In the genomic region with DNA sequence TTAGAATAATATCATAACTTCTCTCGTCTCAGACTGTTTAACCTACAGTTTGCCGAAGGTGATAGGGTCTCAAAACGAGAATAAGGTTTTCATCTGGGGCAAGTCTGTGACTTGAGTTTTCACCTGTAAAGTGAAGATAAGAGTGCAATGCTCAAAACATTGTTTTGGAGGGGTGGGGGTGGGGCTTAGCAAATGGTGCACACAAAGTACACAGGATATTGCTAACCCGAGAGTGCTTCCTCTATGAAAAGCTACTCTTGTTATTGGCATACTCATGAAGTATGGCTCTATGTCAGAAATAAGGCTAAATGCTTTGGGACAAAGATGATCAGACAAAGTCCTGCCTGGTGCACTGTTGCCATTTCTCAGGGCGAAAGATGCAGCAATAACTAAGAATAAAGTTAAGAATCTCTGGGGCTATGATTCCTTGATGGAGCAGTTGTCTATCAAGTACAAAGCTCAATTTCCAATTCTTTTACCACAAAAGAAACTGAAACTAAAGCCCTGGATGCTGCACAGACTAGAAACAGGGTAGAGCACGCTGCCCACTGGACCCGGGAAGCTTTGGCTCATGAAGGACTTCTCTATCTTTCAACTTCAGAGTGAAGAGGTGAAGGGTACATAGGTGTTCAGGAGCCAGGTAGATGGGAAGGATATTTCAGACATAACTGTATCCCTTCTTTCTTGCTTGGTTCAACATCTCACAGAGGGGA, we compare ENCODE assay signal across 16 mouse cellular contexts.
DNase-seq lines count a peak whose midpoint lies in the region; ATAC-seq and TF ChIP-seq lines count a peak whose summit lies in the region.
"Had no signal": no experiment of that assay in that cellular context is flagged by ENCODE, and none has a peak within 500 bp of the region (broad histone marks: within the 10 kb centered on the region; RNA-seq: fewer than 3 reads in every experiment).

No protein-coding gene starts in this region.

- no peak overlapping the region for H3K4me2 ChIP-seq in intestine, postnatal 0 days (replicated peaks; ENCODE audit: low read depth)
- no peak overlapping the region for H3K4me2 ChIP-seq in intestine, embryonic 15.5 days (replicated peaks)
- H3K4me2 ChIP-seq in forebrain, postnatal 0 days (ENCODE audit: low read depth) = no peak overlapping the region

- H3K27ac ChIP-seq in intestine, postnatal 0 days (ENCODE audit: low read depth, low read length) = no peak overlapping the region
- no peak overlapping the region for H3K27ac ChIP-seq in intestine, embryonic 15.5 days
- H3K27ac ChIP-seq in thymus, adult 2 months (ENCODE audit: control insufficient read depth, insufficient read depth, low read length) = peak overlapping the region; percentile 69
- no peak overlapping the region for H3K27ac ChIP-seq in forebrain, postnatal 0 days (ENCODE audit: low read depth, low read length)
- H3K27ac ChIP-seq: forebrain, embryonic 10.5 days had no signal

- H3K36me3 ChIP-seq in intestine, postnatal 0 days (ENCODE audit: control insufficient read depth, insufficient read depth) = no peaks in the 10 kb centered on the region
- no peaks in the 10 kb centered on the region for H3K36me3 ChIP-seq in intestine, embryonic 15.5 days
- no peaks in the 10 kb centered on the region for H3K36me3 ChIP-seq in thymus, adult 2 months (ENCODE audit: control insufficient read depth, insufficient read depth, low read length)
- H3K36me3 ChIP-seq in splenic B cell, adult 2 months (ENCODE audit: control insufficient read depth, insufficient read depth, low read length, poor library complexity, severe bottlenecking) = no peaks in the 10 kb centered on the region
- no peaks in the 10 kb centered on the region for H3K36me3 ChIP-seq in forebrain, postnatal 0 days (ENCODE audit: insufficient read depth)
- H3K36me3 ChIP-seq: forebrain, embryonic 10.5 days had no signal

- H3K4me3 ChIP-seq in intestine, postnatal 0 days (ENCODE audit: low read depth, low read length) = no peak overlapping the region
- no peak overlapping the region for H3K4me3 ChIP-seq in intestine, embryonic 15.5 days (replicated peaks)
- H3K4me3 ChIP-seq in thymus, adult 2 months (ENCODE audit: control insufficient read depth, insufficient read depth, low read length) = no peak overlapping the region
- no peak overlapping the region for H3K4me3 ChIP-seq in forebrain, postnatal 0 days (ENCODE audit: low read depth, low read length)
- H3K4me3 ChIP-seq: forebrain, embryonic 10.5 days had no signal

- no peak overlapping the region for H3K9ac ChIP-seq in intestine, postnatal 0 days (ENCODE audit: low read depth, low read length)
- H3K9ac ChIP-seq in intestine, embryonic 15.5 days = no peak overlapping the region
- no peak overlapping the region for H3K9ac ChIP-seq in forebrain, postnatal 0 days

- H3K4me1 ChIP-seq in intestine, postnatal 0 days (replicated peaks; ENCODE audit: control insufficient read depth, insufficient read depth, low read length) = no peaks in the 10 kb centered on the region
- no peaks in the 10 kb centered on the region for H3K4me1 ChIP-seq in intestine, embryonic 15.5 days (replicated peaks)
- peaks cover 12% of the 10 kb centered on the region for H3K4me1 ChIP-seq in thymus, adult 2 months (replicated peaks; ENCODE audit: control insufficient read depth, insufficient read depth, low read length)
- H3K4me1 ChIP-seq in forebrain, postnatal 0 days (ENCODE audit: insufficient read depth) = no peaks in the 10 kb centered on the region

- no peaks in the 10 kb centered on the region for H3K27me3 ChIP-seq in intestine, postnatal 0 days (replicated peaks; ENCODE audit: control insufficient read depth, insufficient read depth, low read length)
- H3K27me3 ChIP-seq in intestine, embryonic 15.5 days (replicated peaks) = no peaks in the 10 kb centered on the region
- H3K27me3 ChIP-seq in thymus, adult 2 months (ENCODE audit: control insufficient read depth, insufficient read depth, low read length) = no peaks in the 10 kb centered on the region
- no peaks in the 10 kb centered on the region for H3K27me3 ChIP-seq in splenic B cell, adult 2 months (ENCODE audit: control insufficient read depth, insufficient read depth, low read length, poor library complexity, severe bottlenecking)
- H3K27me3 ChIP-seq in forebrain, postnatal 0 days (ENCODE audit: insufficient read depth, low read length) = no peaks in the 10 kb centered on the region

- 0 out of 2 replicates have a peak, but pooled peaks have one; percentile 10 for ATAC-seq in intestine, postnatal 0 days
- ATAC-seq in intestine, embryonic 15.5 days = no peak
- peak; percentile 22 to 32; a peak in 1 of 4 replicates for ATAC-seq in hematopoietic stem cell, adult 5-6 weeks (replicated peaks in 1 of 2; ENCODE audit: insufficient read depth in 1 of 2, low FRiP score in 2 of 2, low TSS enrichment in 1 of 2, low read depth in 1 of 2, poor library complexity in 2 of 2, severe bottlenecking in 2 of 2)
- ATAC-seq in forebrain, postnatal 0 days = no peak
- ATAC-seq: midbrain, embryonic 16.5 days had no signal

- no peak for TF ChIP-seq POLR2A in thymus, adult 2 months (IDR thresholded peaks at IDR 0.05; ENCODE audit: control insufficient read depth, extremely low read depth, insufficient read depth, low read length, poor library complexity)

- 77% methylated on average over 7 of the region's 7 CpGs for WGBS in intestine, postnatal 0 days
- 86% methylated on average over 7 of the region's 7 CpGs for WGBS in intestine, embryonic 15.5 days
- WGBS in thymus, adult 2 months = 54% methylated on average over 7 of the region's 7 CpGs
- WGBS in forebrain, postnatal 0 days = 84% methylated on average over 7 of the region's 7 CpGs

- no peak for DNase-seq in thymus, adult 2 months
- DNase-seq in thymus, adult 18-20 months = no peak
- DNase-seq in splenic B cell, adult 2 months (ENCODE audit: low read depth, low spot score) = peak; percentile 22
- no peak for DNase-seq in cerebellum, postnatal 25 days
- no peak for DNase-seq in forebrain, postnatal 0 days
- DNase-seq: adrenal gland, postnatal 14 days; cerebellum, adult 11 months; cerebellum, postnatal 14 days; gastrocnemius, postnatal 25 days; retina, postnatal 1 day; right cerebral cortex, postnatal 4 days had no signal

- no peaks in the 10 kb centered on the region for H3K9me3 ChIP-seq in intestine, postnatal 0 days (ENCODE audit: control insufficient read depth)
- no peaks in the 10 kb centered on the region for H3K9me3 ChIP-seq in intestine, embryonic 15.5 days
- H3K9me3 ChIP-seq in forebrain, postnatal 0 days (ENCODE audit: low read length) = no peaks in the 10 kb centered on the region
- H3K9me3 ChIP-seq: forebrain, embryonic 10.5 days had no signal

- TF ChIP-seq CTCF in intestine, postnatal 0 days (IDR thresholded peaks at IDR 0.05; ENCODE audit: low read depth) = no peak
- TF ChIP-seq CTCF in thymus, adult 2 months (IDR thresholded peaks at IDR 0.05; ENCODE audit: borderline replicate concordance, control insufficient read depth, extremely low read depth, insufficient read depth, low read length, poor library complexity) = no peak
- no peak for TF ChIP-seq CTCF in forebrain, postnatal 0 days (IDR thresholded peaks at IDR 0.05; ENCODE audit: low read depth)

Comparison
In these comparisons a context has a peak if more than half of its experiments do, and no peak if none do; other contexts are left out.
1. ATAC-seq: peak in intestine, postnatal 0 days (single experiment) and hematopoietic stem cell, adult 5-6 weeks (2 of 2); none in intestine, embryonic 15.5 days (single experiment) and forebrain, postnatal 0 days (single experiment).